Mouse (Mus musculus): ENCODE measurements around the gene Plin2. TPM values are rescaled to one million over a fixed set of nuclear protein-coding genes. Genes with fewer than 3 reads are reported as not detected.
A peak's percentile ranks its signal among the peaks of the same experiment; 100 is the strongest.

Plin2 gene
- polyA plus RNA-seq, 1 experiment from 2014 or later: 73.7 TPM

- H3K36me3 ChIP-seq (replicated peaks): no peaks in the 10 kb centered on the region
- H3K9me3 ChIP-seq: no peaks in the 10 kb centered on the region
- no peaks in the 10 kb centered on the region for H3K4me1 ChIP-seq
- no peak for DNase-seq (ENCODE audit: extremely low spot score, low spot score)
- no peaks in the 10 kb centered on the region for H3K27me3 ChIP-seq (ENCODE audit: poor library complexity, severe bottlenecking)
- H3K4me3 ChIP-seq: no peak overlapping the region
- no peak overlapping the region for H3K27ac ChIP-seq
- WGBS: 90% methylated on average over 7 of the region's 7 CpGs
These were observed 23.1 kb upstream of the Plin2 start for GRCm38 (mm10) chr4:86692931-86693330.

- 79% methylated on average over 4 of the region's 4 CpGs for WGBS
- no peak overlapping the region for H3K27ac ChIP-seq
- H3K4me1 ChIP-seq: no peaks in the 10 kb centered on the region
- no peaks in the 10 kb centered on the region for H3K27me3 ChIP-seq (ENCODE audit: poor library complexity, severe bottlenecking)
- H3K4me3 ChIP-seq: no peak overlapping the region
- no peak for DNase-seq (ENCODE audit: extremely low spot score, low spot score)
- H3K9me3 ChIP-seq: no peaks in the 10 kb centered on the region
- no peaks in the 10 kb centered on the region for H3K36me3 ChIP-seq (replicated peaks)
These were observed 21.4 kb upstream of the Plin2 start for GRCm38 (mm10) chr4:86691290-86691689.

- DNase-seq (ENCODE audit: extremely low spot score, low spot score): no peak
- Histone ChIP-seq H3K27ac (no peak overlapping the region), H3K4me3 (no peak overlapping the region), H3K9me3 (no peaks in the 10 kb centered on the region), H3K36me3 (replicated peaks) (no peaks in the 10 kb centered on the region), H3K27me3 (ENCODE audit: poor library complexity, severe bottlenecking) (no peaks in the 10 kb centered on the region), H3K4me1 (no peaks in the 10 kb centered on the region)
- WGBS: 89% methylated on average over 6 of the region's 6 CpGs
These were observed 20.9 kb upstream of the Plin2 start for GRCm38 (mm10) chr4:86690768-86691167.

GRCm38 (mm10) chr4:86690194-86690593 is 20.3 kb upstream of the Plin2 start:
- Histone ChIP-seq H3K9me3 (no peaks in the 10 kb centered on the region), H3K36me3 (replicated peaks) (no peaks in the 10 kb centered on the region), H3K4me3 (no peak overlapping the region), H3K4me1 (no peaks in the 10 kb centered on the region), H3K27me3 (ENCODE audit: poor library complexity, severe bottlenecking) (no peaks in the 10 kb centered on the region), H3K27ac (no peak overlapping the region)
- DNase-seq (ENCODE audit: extremely low spot score, low spot score): no peak
- 74% methylated on average over 7 of the region's 7 CpGs for WGBS

GRCm38 (mm10) chr4:86689056-86689735 is 19.3 kb upstream of the Plin2 start:
- DNase-seq (ENCODE audit: extremely low spot score, low spot score): no peak
- H3K36me3 ChIP-seq (replicated peaks): no peaks in the 10 kb centered on the region

GRCm38 (mm10) chr4:86686564-86686963 is 16.7 kb upstream of the Plin2 start:
- WGBS: 79% methylated on average over 3 of the region's 3 CpGs
- Histone ChIP-seq H3K9me3 (no peaks in the 10 kb centered on the region), H3K4me1 (no peaks in the 10 kb centered on the region; the same call in 1 of the 2 replicates), H3K36me3 (replicated peaks) (no peaks in the 10 kb centered on the region), H3K4me3 (no peak overlapping the region), H3K27me3 (ENCODE audit: poor library complexity, severe bottlenecking) (no peaks in the 10 kb centered on the region), H3K27ac (no peak overlapping the region)
- DNase-seq (ENCODE audit: extremely low spot score, low spot score): no peak

More at GRCm38 (mm10) chr4:86689056-86689735, 19.3 kb upstream of the Plin2 start:
- WGBS: 90% methylated on average over 10 of the region's 10 CpGs
- Histone ChIP-seq H3K27me3 (ENCODE audit: poor library complexity, severe bottlenecking) (no peaks in the 10 kb centered on the region), H3K4me1 (no peaks in the 10 kb centered on the region), H3K9me3 (no peaks in the 10 kb centered on the region), H3K27ac (no peak overlapping the region), H3K4me3 (no peak overlapping the region)

GRCm38 (mm10) chr4:86686009-86686366 is 16.1 kb upstream of the Plin2 start:
- Histone ChIP-seq H3K9me3 (no peaks in the 10 kb centered on the region), H3K36me3 (replicated peaks) (no peaks in the 10 kb centered on the region), H3K27me3 (ENCODE audit: poor library complexity, severe bottlenecking) (no peaks in the 10 kb centered on the region), H3K4me1 (no peaks in the 10 kb centered on the region; the same call in 1 of the 2 replicates), H3K4me3 (no peak overlapping the region), H3K27ac (no peak overlapping the region)
- DNase-seq (ENCODE audit: extremely low spot score, low spot score): no peak
- 90% methylated on average over 2 of the region's 2 CpGs for WGBS

GRCm38 (mm10) chr4:86685231-86686008 is 15.6 kb upstream of the Plin2 start:
- Histone ChIP-seq H3K27ac (no peak overlapping the region), H3K27me3 (ENCODE audit: poor library complexity, severe bottlenecking) (no peaks in the 10 kb centered on the region), H3K9me3 (no peaks in the 10 kb centered on the region), H3K36me3 (replicated peaks) (no peaks in the 10 kb centered on the region), H3K4me1 (no peaks in the 10 kb centered on the region; the same call in 1 of the 2 replicates), H3K4me3 (no peak overlapping the region)
- WGBS: 81% methylated on average over 11 of the region's 11 CpGs
- DNase-seq (ENCODE audit: extremely low spot score, low spot score): no peak

- Histone ChIP-seq H3K36me3 (replicated peaks) (no peaks in the 10 kb centered on the region), H3K4me1 (no peaks in the 10 kb centered on the region; the same call in 1 of the 2 replicates), H3K9me3 (no peaks in the 10 kb centered on the region), H3K27ac (no peak overlapping the region), H3K27me3 (ENCODE audit: poor library complexity, severe bottlenecking) (no peaks in the 10 kb centered on the region), H3K4me3 (no peak overlapping the region)
- WGBS: 93% methylated on average over 6 of the region's 6 CpGs
- DNase-seq (ENCODE audit: extremely low spot score, low spot score): no peak
These were observed 14.9 kb upstream of the Plin2 start for GRCm38 (mm10) chr4:86684806-86685205.

GRCm38 (mm10) chr4:86683746-86684145 is 13.9 kb upstream of the Plin2 start:
- H3K4me1 ChIP-seq: no peaks in the 10 kb centered on the region; the same call in 1 of the 2 replicates
- no peaks in the 10 kb centered on the region for H3K36me3 ChIP-seq (replicated peaks)
- DNase-seq (ENCODE audit: extremely low spot score, low spot score): no peak
- no peak overlapping the region for H3K4me3 ChIP-seq
- 93% methylated on average over 5 of the region's 5 CpGs for WGBS
- no peaks in the 10 kb centered on the region for H3K27me3 ChIP-seq (ENCODE audit: poor library complexity, severe bottlenecking)
- no peak overlapping the region for H3K27ac ChIP-seq
- H3K9me3 ChIP-seq: no peaks in the 10 kb centered on the region

GRCm38 (mm10) chr4:86683280-86683679 is 13.4 kb upstream of the Plin2 start:
- Histone ChIP-seq H3K27me3 (ENCODE audit: poor library complexity, severe bottlenecking) (no peaks in the 10 kb centered on the region), H3K4me1 (no peaks in the 10 kb centered on the region; the same call in 1 of the 2 replicates), H3K36me3 (replicated peaks) (no peaks in the 10 kb centered on the region), H3K9me3 (no peaks in the 10 kb centered on the region), H3K27ac (no peak overlapping the region), H3K4me3 (no peak overlapping the region)
- DNase-seq (ENCODE audit: extremely low spot score, low spot score): no peak
- WGBS: 94% methylated on average over 5 of the region's 5 CpGs

- Histone ChIP-seq H3K27ac (0 out of 2 replicates have a peak overlapping the region, but pooled peaks have one; percentile 25), H3K27me3 (ENCODE audit: poor library complexity, severe bottlenecking) (no peaks in the 10 kb centered on the region)
- no peak for DNase-seq (ENCODE audit: extremely low spot score, low spot score)
These were observed 12.0 kb upstream of the Plin2 start for GRCm38 (mm10) chr4:86681846-86682245.

GRCm38 (mm10) chr4:86681421-86681820 is 11.6 kb upstream of the Plin2 start:
- WGBS: 37% methylated on average over 3 of the region's 3 CpGs

More at GRCm38 (mm10) chr4:86681846-86682245, 12.0 kb upstream of the Plin2 start:
- no peaks in the 10 kb centered on the region for H3K9me3 ChIP-seq
- no peak overlapping the region for H3K4me3 ChIP-seq
- 84% methylated on average over 2 of the region's 2 CpGs for WGBS
- H3K36me3 ChIP-seq (replicated peaks): no peaks in the 10 kb centered on the region
- no peaks in the 10 kb centered on the region; the same call in 1 of the 2 replicates for H3K4me1 ChIP-seq

More at GRCm38 (mm10) chr4:86681421-86681820, 11.6 kb upstream of the Plin2 start:
- Histone ChIP-seq H3K27ac (0 out of 2 replicates have a peak overlapping the region, but pooled peaks have one; percentile 25), H3K27me3 (ENCODE audit: poor library complexity, severe bottlenecking) (no peaks in the 10 kb centered on the region), H3K9me3 (no peaks in the 10 kb centered on the region), H3K36me3 (replicated peaks) (no peaks in the 10 kb centered on the region), H3K4me3 (no peak overlapping the region), H3K4me1 (no peaks in the 10 kb centered on the region; the same call in 1 of the 2 replicates)
- DNase-seq (ENCODE audit: extremely low spot score, low spot score): no peak

Measured in forebrain, embryonic 10.5 days (tissue).